Mouse (Mus musculus) kidney, embryonic 16.5 days (tissue): ENCODE results near the gene Gipc1. TPM values are rescaled to one million over a fixed set of nuclear protein-coding genes. Genes with fewer than 3 reads are reported as not detected.

Experiments
- ATAC-seq: fragments of 200-750 bp; cut with Nextera tagmentation; 2 replicates; pipeline ENCODE4 v1.8.0; 2017; ENCODE audit warnings: moderate TSS enrichment; ENCODE audit not compliant: low FRiP score, low TSS enrichment
- H3K27ac ChIP-seq: fragments of 300-500 bp; sonication (generic); 2 replicates; pipeline ENCODE4 v1.5.1; 2014; ENCODE audit warnings: low read length
- H3K27me3 ChIP-seq: fragments of 300-500 bp; sonication (generic); 2 replicates; pipeline ENCODE4 v1.6.1; 2014; ENCODE audit warnings: low read length, control low read depth, mixed read lengths; ENCODE audit not compliant: insufficient read depth
- H3K36me3 ChIP-seq: fragments of 300-500 bp; sonication (generic); 2 replicates; pipeline ENCODE4 v1.6.1; 2014; ENCODE audit warnings: low read length, control low read depth, mixed read lengths; ENCODE audit not compliant: insufficient read depth
- H3K4me1 ChIP-seq: fragments of 300-500 bp; sonication (generic); 2 replicates; pipeline ENCODE4 v1.6.1; 2014; ENCODE audit warnings: low read length, control low read depth, mixed read lengths; ENCODE audit not compliant: insufficient read depth
- H3K4me2 ChIP-seq: fragments of 300-500 bp; sonication (generic); replicated peaks from 2 replicates; pipeline ENCODE4 v1.6.1; 2014; ENCODE audit warnings: low read depth, low read length
- H3K4me3 ChIP-seq: fragments of 300-500 bp; sonication (generic); 2 replicates; pipeline ENCODE4 v1.5.1; 2014; ENCODE audit warnings: mild to moderate bottlenecking, low read length
- H3K9ac ChIP-seq: fragments of 300-500 bp; sonication (generic); replicated peaks from 2 replicates; pipeline ENCODE4 v1.6.1; 2014; ENCODE audit warnings: low read length
- H3K9me3 ChIP-seq: fragments of 300-500 bp; sonication (generic); 2 replicates; pipeline ENCODE4 v1.6.1; 2016; ENCODE audit warnings: low read length, control low read depth
- WGBS: fragments of 180-500 bp; shearing (Covaris S2); extraction: QIAGEN DNeasy Blood & Tissue Kit; methylation state at CpG from one replicate; pipeline ENCODE4 v1.1.7; 2014; 5-methylcytosine and 5-hydroxymethylcytosine counted together
- polyA plus RNA-seq: library from polyadenylated mRNA; unstranded; fragments of >200 nt; fragmentation: Nextera tagmentation; extraction: Ambion mirVana; gene quantifications from 2 replicates; pipeline ENCODE4 v1.2.1, GENCODE M21; 2015

The Gipc1 gene
- polyA plus RNA-seq, 1 experiment from 2014 or later, result 237 TPM

DNA sequence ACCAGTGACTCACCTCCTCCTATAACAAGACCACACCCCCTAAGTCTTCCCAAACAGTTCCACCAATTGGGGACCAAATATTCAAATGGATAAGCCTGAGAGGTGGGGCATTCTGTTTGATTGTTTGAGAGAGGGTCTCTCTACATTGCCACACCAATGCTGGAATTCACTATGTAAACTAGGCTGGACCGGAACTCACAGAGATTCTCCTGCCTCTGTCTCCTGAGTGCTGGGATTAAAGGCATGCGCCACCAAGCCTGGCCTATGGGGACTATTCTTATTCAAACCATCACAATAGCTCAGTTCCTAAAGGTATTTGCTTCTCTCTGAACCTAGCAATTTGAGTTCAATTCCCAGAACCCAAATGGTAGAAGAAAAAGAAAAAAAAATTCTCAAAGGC, 33.9 kb upstream of the Gipc1 start:
- Histone ChIP-seq H3K9ac (no peak overlapping the region), H3K27ac (no peak overlapping the region), H3K4me3 (no peak overlapping the region), H3K9me3 (no peaks in the 10 kb centered on the region), H3K4me1 (no peaks in the 10 kb centered on the region), H3K36me3 (no peaks in the 10 kb centered on the region), H3K27me3 (no peaks in the 10 kb centered on the region), H3K4me2 (no peak overlapping the region)
- no peak for ATAC-seq
- 92% methylated on average over 2 of the region's 2 CpGs for WGBS

DNA sequence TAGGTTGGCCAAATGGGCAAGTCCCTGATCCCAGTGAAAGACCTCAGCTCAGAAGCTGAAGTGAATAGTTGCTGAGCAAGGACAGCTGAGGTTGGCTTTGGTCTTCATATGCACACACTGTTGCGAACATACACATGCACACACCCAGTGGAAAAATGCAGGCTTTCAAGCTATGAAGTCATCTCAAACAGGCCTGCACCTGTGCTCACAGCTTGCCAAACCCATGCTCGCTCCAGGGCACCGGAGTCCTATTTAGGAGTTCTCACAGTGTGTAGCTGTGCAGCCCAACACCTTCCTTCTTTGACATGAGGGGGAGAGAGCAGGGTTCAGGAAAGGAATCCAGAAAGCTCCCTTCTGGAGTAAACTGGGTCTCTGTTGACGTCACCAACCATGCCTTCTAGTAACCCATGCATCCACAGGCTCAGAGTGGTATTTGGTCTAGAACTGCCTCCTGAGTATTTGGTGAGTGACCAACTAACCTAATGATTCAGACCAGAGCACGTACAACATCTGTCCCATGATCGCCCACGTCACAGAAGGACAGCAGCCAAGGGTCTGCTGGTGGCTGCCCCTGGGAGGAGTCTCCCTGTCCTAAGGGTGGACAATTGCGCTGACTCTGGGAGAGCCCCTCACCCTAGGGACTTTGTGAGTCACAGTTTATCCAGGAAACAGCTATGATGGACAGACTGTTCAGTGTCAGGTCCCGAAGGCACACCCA, 32.8 kb upstream of the Gipc1 start:
- Histone ChIP-seq H3K9ac (no peak overlapping the region), H3K4me2 (no peak overlapping the region), H3K4me1 (no peaks in the 10 kb centered on the region), H3K27me3 (no peaks in the 10 kb centered on the region), H3K36me3 (no peaks in the 10 kb centered on the region), H3K9me3 (no peaks in the 10 kb centered on the region), H3K27ac (no peak overlapping the region), H3K4me3 (no peak overlapping the region)
- WGBS, result 83% methylated on average over 9 of the region's 9 CpGs
- no peak for ATAC-seq

DNA sequence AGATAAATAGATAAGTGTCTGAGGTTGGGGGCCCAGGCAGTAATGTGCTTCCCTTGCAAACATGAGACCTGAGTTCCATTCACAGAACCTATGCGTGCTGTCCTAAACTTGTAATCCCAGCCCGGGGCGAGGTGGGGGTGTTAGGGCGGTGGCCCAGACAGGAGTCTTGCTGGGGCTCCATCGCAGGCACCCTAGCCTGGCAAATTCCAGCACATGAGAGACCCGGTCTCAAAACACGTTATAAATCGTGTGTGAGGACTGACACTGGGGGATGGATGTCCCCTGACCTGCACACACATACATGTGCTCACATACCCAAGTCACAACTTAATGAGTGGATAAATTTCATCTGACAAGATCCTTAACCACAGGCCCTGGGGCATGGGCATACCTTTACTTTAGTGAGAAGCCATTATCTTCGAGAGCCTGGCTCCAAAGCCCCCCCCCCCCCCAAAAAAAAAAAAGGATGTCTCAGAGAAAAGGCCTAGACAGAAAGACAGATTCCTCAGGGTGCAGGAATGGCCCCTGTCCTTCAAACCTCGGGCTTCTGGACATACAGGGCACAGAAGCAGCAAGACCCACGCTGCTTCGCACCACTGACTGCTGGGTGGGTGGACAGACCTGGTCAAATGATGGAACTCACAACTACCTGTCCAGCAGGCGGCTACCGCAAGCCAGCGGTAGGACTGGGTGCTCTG, 30.6 kb upstream of the Gipc1 start:
- no peaks in the 10 kb centered on the region for H3K9me3 ChIP-seq
- H3K4me1 ChIP-seq, result no peaks in the 10 kb centered on the region
- no peaks in the 10 kb centered on the region for H3K36me3 ChIP-seq
- H3K27ac ChIP-seq, result no peak overlapping the region
- H3K27me3 ChIP-seq, result no peaks in the 10 kb centered on the region
- peak overlapping the region; percentile 45 for H3K4me3 ChIP-seq
- H3K4me2 ChIP-seq, result peak overlapping the region; percentile 71
- 52% methylated on average over 15 of the region's 15 CpGs for WGBS
- ATAC-seq, result no peak; the same call in 1 of the 2 replicates
- peak overlapping the region; percentile 61 for H3K9ac ChIP-seq

DNA sequence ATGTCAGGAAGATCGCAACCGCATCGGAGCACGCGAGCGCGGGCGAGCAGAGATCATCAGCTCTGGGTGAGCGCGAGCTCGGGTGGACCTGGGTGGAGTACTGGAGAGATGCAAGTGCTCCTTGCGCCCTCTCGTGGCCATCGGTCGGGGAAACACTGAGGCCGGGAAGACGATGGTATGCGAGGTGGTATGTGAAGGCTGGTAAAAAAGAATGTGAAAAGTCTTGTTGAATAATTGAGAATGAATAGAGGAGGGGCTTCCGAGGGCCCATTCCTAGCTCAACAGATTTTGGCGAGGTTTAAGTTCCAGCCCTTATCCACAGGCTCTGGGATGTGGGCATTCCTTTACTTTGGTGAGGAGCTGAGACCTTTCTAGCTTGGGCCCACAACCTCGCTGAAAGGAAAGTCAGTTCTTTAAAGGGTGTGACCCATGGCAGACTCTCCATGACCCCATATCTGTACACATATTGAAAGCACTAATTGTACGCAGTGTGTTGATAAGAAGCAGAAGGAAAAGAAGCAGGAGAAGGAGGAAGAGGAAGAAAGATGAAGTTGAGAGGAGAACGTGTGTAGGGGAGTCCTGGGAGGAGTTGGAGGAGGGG, 30.0 kb upstream of the Gipc1 start:
- ATAC-seq, result peak; percentile 87
- Histone ChIP-seq H3K9me3 (no peaks in the 10 kb centered on the region), H3K27ac (no peak overlapping the region), H3K9ac (peak overlapping the region; percentile 61), H3K4me1 (no peaks in the 10 kb centered on the region), H3K4me3 (peak overlapping the region; percentile 45), H3K4me2 (peak overlapping the region; percentile 71), H3K27me3 (no peaks in the 10 kb centered on the region), H3K36me3 (no peaks in the 10 kb centered on the region)
- WGBS, result 10% methylated on average over 23 of the region's 23 CpGs

DNA sequence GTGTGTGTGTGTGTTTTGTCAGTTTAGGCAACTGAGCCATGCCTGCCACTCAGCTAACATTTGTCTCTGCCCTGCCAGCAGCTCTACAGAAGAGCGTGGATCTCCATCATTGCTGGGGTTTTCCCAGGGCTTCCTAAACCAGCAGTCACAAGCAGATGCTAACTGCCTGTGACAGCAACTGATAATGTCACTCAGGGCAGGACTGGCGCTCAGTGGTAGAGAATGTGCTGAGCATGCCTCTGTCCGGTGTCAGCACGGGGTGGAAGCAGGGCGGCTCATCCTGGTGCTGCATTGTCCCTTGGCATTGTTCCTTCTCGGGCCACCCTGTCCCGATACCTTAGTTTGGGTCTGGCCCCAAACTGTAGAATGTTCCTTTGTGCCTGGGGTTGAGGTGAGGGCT, 28.9 kb upstream of the Gipc1 start:
- H3K36me3 ChIP-seq, result no peaks in the 10 kb centered on the region
- no peak for ATAC-seq
- H3K27me3 ChIP-seq, result no peaks in the 10 kb centered on the region
- H3K27ac ChIP-seq, result no peak overlapping the region
- no peaks in the 10 kb centered on the region for H3K4me1 ChIP-seq
- 88% methylated on average over 7 of the region's 7 CpGs for WGBS
- H3K4me2 ChIP-seq, result no peak overlapping the region
- no peaks in the 10 kb centered on the region for H3K9me3 ChIP-seq
- H3K9ac ChIP-seq, result no peak overlapping the region
- H3K4me3 ChIP-seq, result no peak overlapping the region

DNA sequence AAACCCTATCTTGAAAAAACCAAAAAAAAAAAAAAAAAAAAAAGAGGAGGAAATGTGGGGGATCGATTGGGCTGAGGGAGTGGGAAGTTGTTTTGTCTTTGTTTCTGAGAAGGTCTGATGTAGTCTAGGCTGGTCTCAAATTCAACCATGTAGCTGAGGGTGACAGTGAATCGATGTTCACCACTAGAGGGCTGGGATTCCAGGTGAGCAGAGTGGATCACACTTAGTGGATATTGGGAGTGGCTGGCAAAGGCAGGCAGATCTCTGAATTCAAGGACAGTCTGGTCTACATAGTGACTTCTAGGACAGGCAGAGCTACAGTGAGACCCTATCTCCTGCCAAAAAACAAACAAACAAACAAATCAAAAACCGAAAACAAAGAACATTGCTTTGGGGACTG, 27.7 kb upstream of the Gipc1 start:
- Histone ChIP-seq H3K9me3 (no peaks in the 10 kb centered on the region), H3K27me3 (no peaks in the 10 kb centered on the region), H3K36me3 (no peaks in the 10 kb centered on the region), H3K4me2 (no peak overlapping the region), H3K9ac (no peak overlapping the region), H3K4me3 (no peak overlapping the region), H3K4me1 (no peaks in the 10 kb centered on the region), H3K27ac (no peak overlapping the region)
- ATAC-seq, result 0 out of 2 replicates have a peak, but pooled peaks have one; percentile 52
- 40% methylated on average over 3 of the region's 3 CpGs for WGBS

DNA sequence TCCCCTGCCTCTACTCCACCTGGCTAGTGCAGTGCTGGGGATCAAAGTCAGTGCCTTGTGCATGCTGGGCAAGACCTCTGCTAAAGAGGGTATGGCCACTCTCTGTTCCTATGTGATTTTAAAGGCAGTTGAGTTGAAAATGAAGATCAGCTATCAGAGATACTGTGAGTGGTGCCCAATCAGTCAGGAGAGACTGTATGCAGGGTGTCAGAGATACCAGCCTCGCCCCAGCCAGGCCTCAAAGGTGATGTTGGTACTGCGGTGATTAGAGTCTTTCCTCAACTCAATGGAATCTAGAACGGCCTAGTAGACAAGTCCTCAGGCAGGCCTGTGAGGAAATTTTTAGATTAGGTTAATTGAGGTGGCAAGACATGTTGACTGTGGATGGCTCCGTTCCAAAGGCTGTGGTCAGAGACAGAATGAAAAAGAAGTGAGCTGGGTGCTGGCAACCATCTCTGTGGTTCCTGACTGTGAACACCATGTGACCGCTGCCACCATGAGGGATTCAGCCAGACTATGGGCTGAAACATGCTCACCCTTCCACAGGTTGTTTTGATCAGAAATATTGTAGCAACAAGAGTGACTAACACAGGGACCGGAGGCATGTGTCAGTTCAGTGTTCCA, 26.7 kb upstream of the Gipc1 start:
- H3K9me3 ChIP-seq, result no peaks in the 10 kb centered on the region

DNA sequence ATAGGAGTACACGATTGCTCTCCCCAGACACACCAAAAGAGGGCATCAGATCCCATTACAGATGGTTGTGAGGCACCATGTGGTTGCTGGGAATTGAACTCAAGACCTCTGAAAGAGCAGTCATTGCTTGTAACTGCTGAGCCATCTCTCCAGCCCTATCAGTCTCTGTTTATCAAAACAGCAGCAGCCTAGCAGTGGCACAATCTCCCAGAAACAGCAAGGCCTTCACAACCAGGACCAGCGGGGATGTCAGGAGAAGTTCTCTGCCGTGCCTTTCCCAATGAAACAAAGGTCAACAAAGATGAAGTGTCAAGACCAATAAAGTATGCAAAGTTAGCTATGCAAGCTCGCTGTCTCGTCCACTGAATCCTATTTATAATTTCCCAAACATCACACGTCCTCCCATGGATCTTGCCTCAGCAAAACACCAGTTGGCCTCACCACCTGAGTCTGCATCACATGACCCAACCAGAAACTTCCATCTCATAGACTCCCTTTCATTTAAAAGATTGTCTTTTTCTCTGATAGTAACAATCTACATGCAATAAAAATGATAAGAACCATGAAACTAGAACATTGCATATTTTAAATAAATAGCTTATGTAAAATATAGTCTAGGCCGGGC, 20.3 kb upstream of the Gipc1 start:
- 79% methylated on average over 7 of the region's 7 CpGs for WGBS
- Histone ChIP-seq H3K9ac (no peak overlapping the region), H3K27ac (no peak overlapping the region), H3K4me1 (no peaks in the 10 kb centered on the region), H3K27me3 (no peaks in the 10 kb centered on the region), H3K9me3 (peaks cover 7% of the 10 kb centered on the region; the same call in 1 of the 2 replicates), H3K4me2 (no peak overlapping the region), H3K36me3 (no peaks in the 10 kb centered on the region), H3K4me3 (no peak overlapping the region)
- ATAC-seq, result no peak

More for the DNA sequence above, 26.7 kb upstream of the Gipc1 start:
- Histone ChIP-seq H3K4me2 (no peak overlapping the region), H3K27me3 (no peaks in the 10 kb centered on the region), H3K36me3 (no peaks in the 10 kb centered on the region), H3K9ac (no peak overlapping the region), H3K27ac (no peak overlapping the region), H3K4me3 (no peak overlapping the region), H3K4me1 (no peaks in the 10 kb centered on the region)
- ATAC-seq, result no peak
- WGBS, result 88% methylated on average over 6 of the region's 6 CpGs

DNA sequence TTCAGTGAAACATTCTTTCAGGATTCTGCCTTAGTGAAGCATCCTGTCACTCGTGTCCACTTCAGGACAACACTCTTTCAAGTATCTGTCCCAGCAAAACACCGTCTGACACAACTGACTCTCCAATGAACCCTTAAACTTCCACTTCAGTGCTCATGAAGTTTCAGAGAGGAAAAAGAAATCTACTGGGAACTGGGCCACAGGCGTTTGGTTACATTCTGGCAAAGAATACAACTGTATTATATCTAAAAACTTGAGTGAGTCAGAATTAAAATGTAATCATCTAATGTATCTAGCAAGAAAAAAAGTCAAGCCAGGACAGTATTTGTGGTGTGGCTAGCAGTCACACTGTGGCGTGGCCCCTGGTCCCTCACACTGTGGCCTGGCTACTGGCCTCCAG, 13.6 kb upstream of the Gipc1 start:
- Histone ChIP-seq H3K27me3 (no peaks in the 10 kb centered on the region), H3K9ac (no peak overlapping the region), H3K36me3 (no peaks in the 10 kb centered on the region), H3K27ac (no peak overlapping the region), H3K4me1 (no peaks in the 10 kb centered on the region), H3K9me3 (peaks cover 7% of the 10 kb centered on the region; the same call in 1 of the 2 replicates), H3K4me2 (no peak overlapping the region), H3K4me3 (no peak overlapping the region)
- WGBS, result 74% methylated on average over 4 of the region's 4 CpGs
- ATAC-seq, result no peak
